In genomic region chr6:143690866-143691265, GRCm38 (mm10) we compare ENCODE assay signal across 15 mouse cellular contexts.
DNase-seq lines count a peak whose midpoint lies in the region; ATAC-seq lines count a peak whose summit lies in the region.
"Had no signal": no experiment of that assay in that cellular context is flagged by ENCODE, and none has a peak within 500 bp of the region (broad histone marks: within the 10 kb centered on the region; RNA-seq: fewer than 3 reads in every experiment).

No protein-coding gene starts in this region.

- peak; percentile 15; the same call in 1 of the 2 replicates for ATAC-seq in limb, embryonic 12.5 days (ENCODE audit: insufficient number of reproducible peaks, insufficient read depth, low FRiP score, low TSS enrichment, low read depth)
- ATAC-seq: inflammation-experienced regulatory T-cells, adult 6 months; midbrain, embryonic 16.5 days; Patski had no signal

- H3K36me3 ChIP-seq in limb, embryonic 12.5 days = no peaks in the 10 kb centered on the region
- H3K36me3 ChIP-seq in limb, embryonic 10.5 days = no peaks in the 10 kb centered on the region

- peak overlapping the region; percentile 79; the same call in 1 of the 2 replicates for H3K27ac ChIP-seq in limb, embryonic 12.5 days
- no peak overlapping the region for H3K27ac ChIP-seq in limb, embryonic 10.5 days
- H3K27ac ChIP-seq: macrophage had no signal

- no peaks in the 10 kb centered on the region for H3K27me3 ChIP-seq in limb, embryonic 12.5 days
- H3K27me3 ChIP-seq in limb, embryonic 10.5 days (ENCODE audit: low read depth, poor library complexity, severe bottlenecking) = no peaks in the 10 kb centered on the region
- H3K27me3 ChIP-seq: Patski had no signal

- 62% methylated on average over 6 of the region's 6 CpGs for WGBS in limb, embryonic 12.5 days
- 84% methylated on average over 6 of the region's 6 CpGs for WGBS in limb, embryonic 10.5 days

- no peak overlapping the region for H3K9ac ChIP-seq in limb, embryonic 12.5 days (replicated peaks)

- peaks cover 12% of the 10 kb centered on the region for H3K4me1 ChIP-seq in limb, embryonic 12.5 days (replicated peaks)
- no peaks in the 10 kb centered on the region for H3K4me1 ChIP-seq in limb, embryonic 10.5 days

- H3K4me2 ChIP-seq in limb, embryonic 12.5 days = no peak overlapping the region

- H3K9me3 ChIP-seq in limb, embryonic 12.5 days = peaks cover 8% of the 10 kb centered on the region; the same call in 1 of the 2 replicates
- no peaks in the 10 kb centered on the region for H3K9me3 ChIP-seq in limb, embryonic 10.5 days (replicated peaks)

- peak; percentile 54 to 75 for DNase-seq in cerebellum, postnatal 25 days
- DNase-seq in cerebellum, adult 11 months = no peak
- no peak for DNase-seq in limb, embryonic 10.5 days (ENCODE audit: low spot score)
- DNase-seq in NIH3T3 (ENCODE audit: low read depth) = peak; percentile 93
- DNase-seq in fibroblast of lung, adult 2 months (ENCODE audit: low read depth) = peak; percentile 49
- DNase-seq in kidney, adult 8-10 months = no peak
- no peak for DNase-seq in layer of hippocampus, adult 9-10 months (ENCODE audit: low spot score)
- DNase-seq: kidney, postnatal 4 days; right cerebral cortex, postnatal 14 days; thymus, postnatal 36 days had no signal

- no peak overlapping the region for H3K4me3 ChIP-seq in limb, embryonic 12.5 days (replicated peaks)
- H3K4me3 ChIP-seq in limb, embryonic 10.5 days = no peak overlapping the region

Comparison
In these comparisons a context has a peak if more than half of its experiments do, and no peak if none do; other contexts are left out.
1. DNase-seq: peak in cerebellum, postnatal 25 days (2 of 2), NIH3T3 (single experiment) and fibroblast of lung, adult 2 months (single experiment); none in cerebellum, adult 11 months (single experiment), limb, embryonic 10.5 days (single experiment), kidney, adult 8-10 months (0 of 2) and layer of hippocampus, adult 9-10 months (single experiment).